Mouse (Mus musculus): ENCODE results near the gene Kcnj15.

GRCm38 (mm10) chr16:95289375-95289774, 32.0 kb downstream of the Kcnj15 start:
- no peak for TF ChIP-seq POLR2A (IDR thresholded peaks at IDR 0.05; ENCODE audit: insufficient read length, low read depth)
- no peak for TF ChIP-seq USF1 (IDR thresholded peaks at IDR 0.05; ENCODE audit: low read depth)
- no peak for TF ChIP-seq MYOG (IDR thresholded peaks at IDR 0.05; ENCODE audit: control insufficient read depth in 1 of 3, insufficient read depth in 1 of 3, insufficient read length in 2 of 3, low read depth in 2 of 3)
- TF ChIP-seq MAX (IDR thresholded peaks at IDR 0.05; ENCODE audit: low read depth): no peak

All from myocyte (in vitro differentiated cells).